Comparison of ENCODE assay signal across 13 mouse cellular contexts in genomic region chr6:21823694-21824093, GRCm38 (mm10). TPM values are rescaled to one million over a fixed set of nuclear protein-coding genes. Genes with fewer than 3 reads are reported as not detected.
DNase-seq lines count a peak whose midpoint lies in the region; ATAC-seq lines count a peak whose summit lies in the region.
"Had no signal": no experiment of that assay in that cellular context is flagged by ENCODE, and none has a peak within 500 bp of the region (broad histone marks: within the 10 kb centered on the region; RNA-seq: fewer than 3 reads in every experiment).

No protein-coding gene starts in this region.

- H3K9me3 ChIP-seq in heart, embryonic 11.5 days (replicated peaks; ENCODE audit: control insufficient read depth, low read length): no peaks in the 10 kb centered on the region
- no peaks in the 10 kb centered on the region for H3K9me3 ChIP-seq in kidney, embryonic 15.5 days (replicated peaks)
- no peaks in the 10 kb centered on the region for H3K9me3 ChIP-seq in midbrain, embryonic 11.5 days (ENCODE audit: control insufficient read depth, low read length)
- H3K9me3 ChIP-seq in midbrain, embryonic 13.5 days: no peaks in the 10 kb centered on the region
- H3K9me3 ChIP-seq in stomach, embryonic 16.5 days (replicated peaks; ENCODE audit: control insufficient read depth, low read length): no peaks in the 10 kb centered on the region
- H3K9me3 ChIP-seq in forebrain, embryonic 12.5 days: no peaks in the 10 kb centered on the region
- H3K9me3 ChIP-seq: hindbrain, embryonic 13.5 days; liver, embryonic 15.5 days had no signal

- H3K27ac ChIP-seq in heart, embryonic 11.5 days (ENCODE audit: low read depth, low read length): peak overlapping the region; percentile 74; the same call in 1 of the 2 replicates
- peak overlapping the region; percentile 89 for H3K27ac ChIP-seq in kidney, embryonic 15.5 days
- no peak overlapping the region for H3K27ac ChIP-seq in midbrain, embryonic 11.5 days (ENCODE audit: low read depth, low read length)
- H3K27ac ChIP-seq in midbrain, embryonic 13.5 days: no peak overlapping the region
- peak overlapping the region; percentile 61 for H3K27ac ChIP-seq in stomach, embryonic 16.5 days (ENCODE audit: low read length)
- H3K27ac ChIP-seq in forebrain, embryonic 12.5 days: no peak overlapping the region
- H3K27ac ChIP-seq: hindbrain, embryonic 13.5 days; liver, embryonic 15.5 days had no signal

- peaks cover 11% of the 10 kb centered on the region for H3K4me1 ChIP-seq in heart, embryonic 11.5 days (ENCODE audit: control insufficient read depth, insufficient read depth, low read length)
- peaks cover 13% of the 10 kb centered on the region for H3K4me1 ChIP-seq in kidney, embryonic 15.5 days
- no peaks in the 10 kb centered on the region for H3K4me1 ChIP-seq in midbrain, embryonic 11.5 days (ENCODE audit: control insufficient read depth, insufficient read depth, low read length)
- H3K4me1 ChIP-seq in midbrain, embryonic 13.5 days (replicated peaks): no peaks in the 10 kb centered on the region
- H3K4me1 ChIP-seq in stomach, embryonic 16.5 days (ENCODE audit: control insufficient read depth, insufficient read depth, low read length): peaks cover 10% of the 10 kb centered on the region
- no peaks in the 10 kb centered on the region for H3K4me1 ChIP-seq in forebrain, embryonic 12.5 days
- H3K4me1 ChIP-seq: hindbrain, embryonic 13.5 days had no signal

- peak overlapping the region; percentile 55; the same call in 1 of the 2 replicates for H3K4me2 ChIP-seq in heart, embryonic 11.5 days
- peak overlapping the region; percentile 42 for H3K4me2 ChIP-seq in kidney, embryonic 15.5 days
- H3K4me2 ChIP-seq in midbrain, embryonic 11.5 days: no peak overlapping the region
- no peak overlapping the region for H3K4me2 ChIP-seq in midbrain, embryonic 13.5 days (replicated peaks)
- H3K4me2 ChIP-seq in stomach, embryonic 16.5 days (ENCODE audit: low read depth, low read length): peak overlapping the region; percentile 44
- no peak overlapping the region for H3K4me2 ChIP-seq in forebrain, embryonic 12.5 days
- H3K4me2 ChIP-seq: hindbrain, embryonic 13.5 days; liver, embryonic 15.5 days had no signal

- no peak overlapping the region for H3K4me3 ChIP-seq in heart, embryonic 11.5 days (ENCODE audit: low read depth, low read length)
- H3K4me3 ChIP-seq in kidney, embryonic 15.5 days (replicated peaks): 0 out of 2 replicates have a peak overlapping the region, but pooled peaks have one; percentile 13
- H3K4me3 ChIP-seq in midbrain, embryonic 11.5 days (ENCODE audit: low read depth, low read length): no peak overlapping the region
- H3K4me3 ChIP-seq in midbrain, embryonic 13.5 days (replicated peaks): no peak overlapping the region
- H3K4me3 ChIP-seq in stomach, embryonic 16.5 days (replicated peaks; ENCODE audit: low read length): no peak overlapping the region
- no peak overlapping the region for H3K4me3 ChIP-seq in forebrain, embryonic 12.5 days (replicated peaks)
- H3K4me3 ChIP-seq: hindbrain, embryonic 13.5 days; liver, embryonic 15.5 days had no signal

- H3K36me3 ChIP-seq in heart, embryonic 11.5 days (ENCODE audit: control insufficient read depth, insufficient read depth, low read length): no peaks in the 10 kb centered on the region
- 0 out of 2 replicates have a peak, but pooled peaks cover 2% of the 10 kb centered on the region for H3K36me3 ChIP-seq in kidney, embryonic 15.5 days
- no peaks in the 10 kb centered on the region for H3K36me3 ChIP-seq in midbrain, embryonic 11.5 days (ENCODE audit: control insufficient read depth, insufficient read depth, low read length)
- H3K36me3 ChIP-seq in midbrain, embryonic 13.5 days: no peaks in the 10 kb centered on the region
- H3K36me3 ChIP-seq in stomach, embryonic 16.5 days (ENCODE audit: control insufficient read depth, insufficient read depth, low read length): no peaks in the 10 kb centered on the region
- no peaks in the 10 kb centered on the region for H3K36me3 ChIP-seq in forebrain, embryonic 12.5 days (replicated peaks)
- H3K36me3 ChIP-seq: hindbrain, embryonic 13.5 days; liver, embryonic 15.5 days had no signal

- 89% methylated on average over 7 of the region's 7 CpGs for WGBS in heart, embryonic 11.5 days (ENCODE audit: insufficient replicate concordance)
- WGBS in kidney, embryonic 15.5 days: 29% methylated on average over 7 of the region's 7 CpGs
- 82% methylated on average over 7 of the region's 7 CpGs for WGBS in midbrain, embryonic 11.5 days
- WGBS in midbrain, embryonic 13.5 days: 80% methylated on average over 7 of the region's 7 CpGs
- 73% methylated on average over 7 of the region's 7 CpGs for WGBS in stomach, embryonic 16.5 days
- 97% methylated on average over 7 of the region's 7 CpGs for WGBS in forebrain, embryonic 12.5 days

- no peak for DNase-seq in heart, postnatal 25 days (ENCODE audit: low spot score)
- no peak for DNase-seq in kidney, postnatal 36 days
- DNase-seq in midbrain, embryonic 11.5 days (ENCODE audit: low spot score, missing footprints): peak; percentile 51
- DNase-seq: adrenal gland, adult 8-10 months; gastrocnemius, postnatal 14 days had no signal

- H3K9ac ChIP-seq in heart, embryonic 11.5 days (ENCODE audit: low read depth, low read length): no peak overlapping the region
- H3K9ac ChIP-seq in kidney, embryonic 15.5 days: no peak overlapping the region
- H3K9ac ChIP-seq in midbrain, embryonic 11.5 days (ENCODE audit: low read length): no peak overlapping the region
- H3K9ac ChIP-seq in midbrain, embryonic 13.5 days (replicated peaks): no peak overlapping the region
- no peak overlapping the region for H3K9ac ChIP-seq in stomach, embryonic 16.5 days (ENCODE audit: low read length)
- no peak overlapping the region for H3K9ac ChIP-seq in forebrain, embryonic 12.5 days
- H3K9ac ChIP-seq: hindbrain, embryonic 13.5 days; liver, embryonic 15.5 days had no signal

- H3K27me3 ChIP-seq in heart, embryonic 11.5 days (ENCODE audit: control insufficient read depth, insufficient read depth, low read length): no peaks in the 10 kb centered on the region
- no peaks in the 10 kb centered on the region for H3K27me3 ChIP-seq in kidney, embryonic 15.5 days
- no peaks in the 10 kb centered on the region for H3K27me3 ChIP-seq in midbrain, embryonic 11.5 days (ENCODE audit: control insufficient read depth, insufficient read depth, low read length)
- H3K27me3 ChIP-seq in midbrain, embryonic 13.5 days: no peaks in the 10 kb centered on the region
- H3K27me3 ChIP-seq in stomach, embryonic 16.5 days (ENCODE audit: control insufficient read depth, insufficient read depth, low read length): no peaks in the 10 kb centered on the region
- H3K27me3 ChIP-seq in forebrain, embryonic 12.5 days: no peaks in the 10 kb centered on the region
- H3K27me3 ChIP-seq: hindbrain, embryonic 13.5 days; liver, embryonic 15.5 days had no signal

- ATAC-seq in heart, embryonic 11.5 days (replicated peaks; ENCODE audit: insufficient number of reproducible peaks, low FRiP score, low TSS enrichment): no peak
- peak; percentile 81 for ATAC-seq in kidney, embryonic 15.5 days (replicated peaks; ENCODE audit: low FRiP score)
- ATAC-seq in midbrain, embryonic 11.5 days (ENCODE audit: low FRiP score): no peak
- no peak for ATAC-seq in midbrain, embryonic 13.5 days
- no peak for ATAC-seq in stomach, embryonic 16.5 days (ENCODE audit: insufficient read depth, low FRiP score)
- ATAC-seq in forebrain, embryonic 12.5 days (ENCODE audit: low FRiP score): no peak

- intact Hi-C loops in heart, postnatal 25 days (cut with DNase I): no loop called here

RNA-seq across cellular contexts. Expression of gene Tspan12, which starts 28.6 kb away (rescaled TPM):
- 70.1 and 74.8 TPM in 2 replicates for polyA plus RNA-seq in heart, embryonic 11.5 days (2014; fragmentation: Nextera tagmentation; extraction: Ambion mirVana)
- 10 to 100 TPM; 79.4 to 85.1 TPM for total RNA-seq in heart, postnatal 25 days (2021)
- 58.5 and 62.6 TPM in 2 replicates for polyA plus RNA-seq in kidney, embryonic 15.5 days (2015; fragmentation: Nextera tagmentation; extraction: Ambion mirVana)
- 53.2 and 64.8 TPM in 2 replicates for polyA plus RNA-seq in midbrain, embryonic 11.5 days (2014; fragmentation: Nextera tagmentation; extraction: Ambion mirVana)
- 55.0 and 56.5 TPM in 2 replicates for polyA plus RNA-seq in midbrain, embryonic 13.5 days (2015; fragmentation: Nextera tagmentation; extraction: Ambion mirVana)
- polyA plus RNA-seq in stomach, embryonic 16.5 days (2015; fragmentation: Nextera tagmentation; extraction: Ambion mirVana): 70.2 and 72.9 TPM in 2 replicates
- 54.9 and 57.5 TPM in 2 replicates for polyA plus RNA-seq in forebrain, embryonic 12.5 days (2016; fragmentation: Nextera tagmentation; extraction: Ambion mirVana)
- total RNA-seq: megakaryocyte-erythroid progenitor cell, adult 5-6 weeks had no signal

Comparison
In these comparisons a context has a peak if more than half of its experiments do, and no peak if none do; other contexts are left out.
1. H3K27ac ChIP-seq: peak in heart, embryonic 11.5 days (single experiment), kidney, embryonic 15.5 days (single experiment) and stomach, embryonic 16.5 days (single experiment); none in midbrain, embryonic 11.5 days (single experiment), midbrain, embryonic 13.5 days (single experiment) and forebrain, embryonic 12.5 days (single experiment).
2. H3K4me2 ChIP-seq: peak in heart, embryonic 11.5 days (single experiment), kidney, embryonic 15.5 days (single experiment) and stomach, embryonic 16.5 days (single experiment); none in midbrain, embryonic 11.5 days (single experiment), midbrain, embryonic 13.5 days (single experiment) and forebrain, embryonic 12.5 days (single experiment).